Mouse (Mus musculus): ENCODE measurements around the gene Pgm2l1.

Pgm2l1 gene

DNA sequence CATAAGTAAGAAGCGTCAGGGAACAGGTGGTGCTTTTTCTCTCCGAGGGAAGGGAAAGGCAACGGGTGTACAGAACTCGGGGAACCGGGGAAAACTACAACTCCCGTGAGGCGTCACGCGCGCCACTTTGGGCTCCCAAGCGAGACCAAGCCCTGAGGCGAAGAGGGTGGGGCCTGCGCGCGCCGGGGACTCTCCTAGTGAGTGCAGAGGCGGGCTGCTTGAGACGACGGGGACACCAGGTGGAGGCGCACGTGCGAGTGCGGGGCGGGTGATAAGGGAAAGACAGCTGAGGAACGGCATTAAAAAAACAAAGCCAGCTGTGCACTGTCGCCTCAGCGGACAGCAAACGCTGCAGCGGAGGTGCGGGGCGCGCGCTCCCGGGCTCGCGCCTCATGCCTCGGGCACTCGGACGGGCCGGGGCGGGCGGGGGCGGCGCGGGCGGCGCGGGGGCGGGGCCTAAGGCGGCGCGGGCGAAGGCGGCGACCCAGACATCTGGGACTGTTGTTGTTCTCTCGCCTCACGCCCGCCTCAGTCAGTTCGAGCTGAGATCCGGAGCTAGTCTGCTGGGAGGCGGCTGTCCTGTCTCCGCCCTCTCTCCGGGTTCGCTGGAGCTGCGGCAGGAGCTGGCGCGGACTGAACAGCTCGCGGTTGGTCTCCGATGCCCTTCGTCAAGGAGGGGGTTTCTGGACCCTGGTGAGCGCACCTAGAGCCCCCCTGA is at the start of gene Pgm2l1:
TSS of gene Pgm2l1 (plus strand) at position 237 of the 718 bp plus-strand sequence.
- in situ Hi-C loops (cut with MboI; ENCODE audit: low pct_unique_long_range_greater_than_20kb in 1 of 2, low sequenced_read_pairs in 2 of 2, unreplicated experiment in 1 of 2), result no loop called here

DNA sequence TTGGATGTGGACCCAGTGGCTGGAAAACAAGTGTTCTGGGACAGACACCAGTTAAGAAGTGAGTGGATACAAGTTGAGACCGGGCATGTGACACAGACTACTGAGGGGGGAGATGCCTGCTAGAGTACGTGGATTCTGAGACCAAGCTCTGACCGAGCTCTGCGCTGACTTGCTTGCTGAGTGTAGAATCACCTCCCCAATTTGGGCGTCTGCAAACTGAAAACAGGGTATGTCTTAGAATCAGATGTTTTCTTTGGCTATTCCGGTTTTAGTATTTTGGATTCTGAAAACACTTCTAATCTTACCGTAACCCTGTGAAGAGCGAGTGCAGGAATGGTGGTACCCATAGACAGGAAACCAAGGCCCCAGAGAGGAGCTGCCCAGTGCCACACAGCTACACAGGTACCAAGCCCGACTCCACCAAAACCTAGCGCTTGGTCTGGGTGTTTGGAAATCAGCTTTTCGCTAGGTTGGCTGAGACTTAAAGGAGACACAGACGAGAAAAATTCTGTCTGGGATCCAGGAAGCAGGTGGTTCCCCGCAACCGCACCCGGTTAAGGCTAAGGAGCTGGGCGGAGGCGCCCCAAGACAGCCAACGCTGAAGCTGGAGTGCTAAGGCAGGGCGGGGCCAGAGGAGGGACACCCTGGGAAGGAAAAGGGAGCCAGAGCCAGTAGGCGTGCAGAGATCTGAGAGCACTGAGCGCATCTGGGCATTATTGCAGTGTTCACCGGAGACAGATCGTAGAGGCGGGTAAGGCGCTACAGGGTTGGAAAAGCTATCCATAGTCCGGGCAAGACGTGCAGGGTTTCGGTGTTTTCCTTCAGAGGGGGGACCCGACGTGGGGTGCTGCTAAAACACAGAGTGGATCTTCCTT is 48.9 kb upstream of the Pgm2l1 start:
- in situ Hi-C loops (cut with MboI; ENCODE audit: low pct_unique_long_range_greater_than_20kb in 1 of 2, low sequenced_read_pairs in 2 of 2, unreplicated experiment in 1 of 2), result no loop called here

DNA sequence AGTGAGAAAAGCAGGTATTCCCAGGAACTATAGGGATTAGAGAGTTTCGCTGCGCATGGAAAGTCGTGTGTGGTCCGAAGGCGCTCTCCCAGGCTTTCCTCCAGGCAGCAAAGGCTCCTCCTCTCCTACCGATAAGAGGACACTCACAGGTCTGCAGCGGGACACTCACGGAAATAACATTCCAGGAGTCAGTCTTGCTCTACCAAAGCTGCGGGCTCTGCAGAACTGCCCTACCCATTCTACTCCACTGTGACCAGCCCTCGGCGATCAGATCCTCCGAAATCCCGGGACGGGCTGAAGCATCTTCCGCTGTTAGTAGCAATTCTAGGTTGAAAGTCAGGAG is 48.3 kb upstream of the Pgm2l1 start:
- in situ Hi-C loops (cut with MboI; ENCODE audit: low pct_unique_long_range_greater_than_20kb in 1 of 2, low sequenced_read_pairs in 2 of 2, unreplicated experiment in 1 of 2), result no loop called here

DNA sequence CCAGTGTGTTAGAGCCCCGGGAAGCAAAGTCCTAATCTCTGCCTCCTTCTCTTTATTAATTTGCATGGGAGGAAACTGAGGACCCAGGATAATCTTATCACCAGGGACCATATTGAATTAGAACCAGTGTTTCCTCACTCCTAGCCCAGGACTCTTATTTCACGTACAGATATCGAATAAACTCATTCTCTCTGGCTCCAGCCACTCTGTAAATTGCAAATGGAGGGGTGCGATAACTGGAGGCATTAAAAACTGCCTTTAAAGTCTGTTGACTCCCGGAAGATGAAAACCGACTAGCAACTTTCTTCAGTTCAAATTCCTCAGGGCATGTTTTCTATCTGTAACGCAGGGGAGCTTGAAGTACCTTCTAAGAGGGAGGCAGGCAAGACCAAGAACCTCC is 47.8 kb upstream of the Pgm2l1 start:
- in situ Hi-C loops (cut with MboI; ENCODE audit: low pct_unique_long_range_greater_than_20kb in 1 of 2, low sequenced_read_pairs in 2 of 2, unreplicated experiment in 1 of 2), result no loop called here

DNA sequence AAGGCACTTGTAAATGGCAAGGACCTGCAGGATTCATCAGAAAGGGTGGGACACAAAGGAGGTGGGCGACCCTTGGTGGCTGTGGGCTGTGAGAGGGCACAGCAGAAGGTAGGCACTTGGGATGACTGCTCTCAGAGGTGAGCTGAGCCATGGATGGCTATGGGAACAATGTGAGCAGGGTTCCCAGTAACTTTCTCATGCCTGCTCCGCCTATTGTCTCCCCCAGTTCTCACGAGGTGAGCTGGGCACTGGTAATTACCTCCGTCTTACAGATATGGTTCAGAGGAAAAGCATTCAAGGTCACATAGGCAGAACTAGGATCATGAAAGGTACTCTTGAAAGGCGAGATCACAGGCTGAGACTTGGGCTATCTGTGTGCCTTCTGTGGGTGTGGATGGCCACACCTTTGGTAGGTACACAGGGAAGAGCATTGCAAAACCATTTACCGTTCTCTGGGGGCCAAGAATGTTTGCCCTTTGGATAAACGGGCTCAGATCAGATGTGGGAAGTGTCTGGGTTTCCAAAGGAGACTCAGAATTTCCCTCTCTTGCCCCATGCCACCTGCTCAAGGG is 47.3 kb upstream of the Pgm2l1 start:
- in situ Hi-C loops (cut with MboI; ENCODE audit: low pct_unique_long_range_greater_than_20kb in 1 of 2, low sequenced_read_pairs in 2 of 2, unreplicated experiment in 1 of 2), result no loop called here

DNA sequence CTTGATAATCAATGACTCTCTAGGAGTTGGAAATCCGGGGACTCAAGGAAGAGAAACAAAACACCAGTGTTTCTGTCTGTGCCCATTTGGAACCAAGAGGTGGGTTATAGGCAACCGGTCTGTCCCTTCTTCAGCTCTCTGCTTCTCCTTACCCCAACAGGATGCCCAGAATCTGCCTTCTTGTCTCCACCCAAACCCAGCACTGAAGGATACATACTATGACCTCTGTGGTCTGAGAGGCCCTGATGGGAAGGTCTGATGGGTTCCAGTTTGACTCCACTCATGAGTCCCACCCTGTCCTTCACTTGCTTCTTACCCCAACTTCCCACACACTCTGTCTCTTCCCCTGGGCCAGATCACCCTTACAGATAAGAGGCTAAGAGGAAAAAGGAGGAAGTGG is 46.0 kb upstream of the Pgm2l1 start:
- in situ Hi-C loops (cut with MboI; ENCODE audit: low pct_unique_long_range_greater_than_20kb in 1 of 2, low sequenced_read_pairs in 2 of 2, unreplicated experiment in 1 of 2), result no loop called here

DNA sequence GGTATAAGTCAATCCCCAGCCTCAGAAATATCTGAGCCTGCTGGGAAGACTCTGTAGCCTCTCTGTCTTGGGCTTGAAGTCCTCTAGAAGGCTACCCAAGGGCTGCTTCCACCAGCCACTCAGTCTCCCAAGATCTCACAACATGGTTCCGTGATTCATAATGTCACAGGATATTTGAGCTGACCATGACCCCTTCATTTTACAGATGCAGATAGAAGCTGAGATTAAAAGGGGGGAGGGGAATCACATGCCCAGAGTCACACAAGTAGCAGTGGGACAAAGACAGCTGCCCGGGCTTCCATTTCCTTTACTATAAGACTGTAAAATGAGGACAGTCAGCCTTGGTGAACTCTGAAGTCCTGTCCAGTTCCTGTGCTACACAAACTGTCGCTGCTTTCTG is 45.6 kb upstream of the Pgm2l1 start:
- in situ Hi-C loops (cut with MboI; ENCODE audit: low pct_unique_long_range_greater_than_20kb in 1 of 2, low sequenced_read_pairs in 2 of 2, unreplicated experiment in 1 of 2), result no loop called here

DNA sequence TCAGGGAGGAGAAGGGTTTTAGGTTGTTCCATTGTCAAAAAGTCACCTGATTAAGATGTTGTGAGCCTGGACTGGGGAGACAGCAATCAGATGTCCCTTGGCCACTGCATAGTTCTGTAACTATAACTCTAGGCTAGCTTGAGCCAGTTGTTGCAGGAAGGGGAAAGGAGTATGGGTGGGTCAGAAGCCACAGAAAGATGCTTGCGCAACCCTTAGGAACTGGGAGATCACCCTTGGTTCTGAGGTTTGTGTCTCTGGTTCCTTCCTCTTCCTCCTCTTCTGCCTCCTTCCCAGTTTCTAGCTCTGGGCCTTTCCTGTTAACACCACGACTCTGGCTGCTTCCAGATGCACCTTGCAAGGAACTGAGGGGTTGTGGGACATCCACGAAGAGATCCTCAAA is 44.8 kb upstream of the Pgm2l1 start:
- in situ Hi-C loops (cut with MboI; ENCODE audit: low pct_unique_long_range_greater_than_20kb in 1 of 2, low sequenced_read_pairs in 2 of 2, unreplicated experiment in 1 of 2), result no loop called here

DNA sequence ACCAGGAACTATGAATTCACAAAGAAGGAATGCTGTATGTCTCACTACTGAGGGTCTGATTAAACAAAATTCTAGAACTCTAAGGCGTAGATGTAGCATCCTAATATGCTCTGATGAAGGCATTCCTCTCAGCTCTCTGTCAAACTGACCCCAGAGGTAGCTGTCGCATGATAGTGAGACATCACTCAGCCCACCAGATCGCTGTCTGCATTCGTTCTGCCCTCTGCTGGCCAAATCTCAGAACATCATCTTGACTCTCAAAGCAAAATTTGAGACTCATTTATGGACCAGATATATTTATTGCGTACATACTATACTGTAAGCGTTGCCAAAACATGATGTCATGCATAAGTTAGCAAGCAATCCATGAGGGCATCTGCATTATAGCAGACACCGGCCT is 39.6 kb upstream of the Pgm2l1 start:
- in situ Hi-C loops (cut with MboI; ENCODE audit: low pct_unique_long_range_greater_than_20kb in 1 of 2, low sequenced_read_pairs in 2 of 2, unreplicated experiment in 1 of 2), result no loop called here

DNA sequence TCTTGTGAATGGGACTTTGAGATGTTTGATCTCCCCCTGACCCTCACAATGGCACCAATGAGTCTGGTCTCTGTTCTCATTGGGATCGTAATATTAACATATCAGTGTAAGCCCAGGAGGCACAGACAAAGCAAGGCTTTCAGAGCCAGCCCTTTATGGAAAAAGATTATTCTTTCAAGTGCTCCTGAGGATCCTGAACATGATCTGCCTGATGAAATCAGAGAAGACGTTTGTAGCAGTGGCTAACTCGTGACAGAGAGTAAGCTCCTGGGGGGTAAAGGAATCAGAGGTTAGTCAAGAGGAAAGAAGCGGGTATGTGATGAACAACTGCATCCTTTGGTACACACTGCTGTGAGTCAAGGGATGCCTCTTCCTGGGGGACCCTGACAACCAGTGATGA is 37.0 kb upstream of the Pgm2l1 start:
- in situ Hi-C loops (cut with MboI; ENCODE audit: low pct_unique_long_range_greater_than_20kb in 1 of 2, low sequenced_read_pairs in 2 of 2, unreplicated experiment in 1 of 2), result no loop called here

DNA sequence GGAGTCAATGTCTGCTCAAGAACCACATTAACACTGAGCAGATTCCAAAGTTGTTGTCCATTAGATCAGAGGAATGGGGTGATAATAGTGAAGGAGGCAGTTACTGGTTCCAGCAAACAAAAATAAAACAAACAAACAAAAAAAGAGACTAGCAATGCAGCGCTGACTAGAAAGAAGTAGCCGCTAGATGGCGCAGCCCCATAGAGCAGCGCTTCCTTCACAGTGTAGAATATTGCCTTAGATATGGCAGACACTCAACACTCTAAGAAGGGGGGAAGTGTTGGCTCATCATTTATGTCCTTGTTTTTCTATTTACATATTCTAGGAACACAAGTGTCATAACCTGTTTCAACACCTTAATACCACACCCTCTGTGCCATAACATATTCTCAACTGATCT is 36.4 kb upstream of the Pgm2l1 start:
- in situ Hi-C loops (cut with MboI; ENCODE audit: low pct_unique_long_range_greater_than_20kb in 1 of 2, low sequenced_read_pairs in 2 of 2, unreplicated experiment in 1 of 2), result no loop called here

DNA sequence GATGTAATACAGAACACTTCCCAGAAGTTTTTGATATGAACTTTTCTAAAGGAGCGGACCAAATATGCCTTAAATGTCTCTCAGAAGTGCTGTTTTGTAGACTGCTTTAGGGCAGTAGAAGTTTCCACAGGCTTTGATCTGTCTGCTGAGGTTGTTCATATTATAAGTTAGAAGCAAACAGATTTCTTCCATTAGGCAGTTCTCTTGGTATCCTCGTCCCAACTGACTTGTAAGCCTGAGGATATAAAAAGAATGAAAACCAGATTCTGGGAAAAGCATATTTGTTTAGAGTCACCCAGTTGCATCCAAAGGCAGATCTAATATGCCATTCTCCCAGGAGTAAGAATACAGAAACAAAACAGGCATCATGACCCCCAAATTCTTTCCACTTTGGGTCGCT is 26.0 kb upstream of the Pgm2l1 start:
- in situ Hi-C loops (cut with MboI; ENCODE audit: low pct_unique_long_range_greater_than_20kb in 1 of 2, low sequenced_read_pairs in 2 of 2, unreplicated experiment in 1 of 2), result no loop called here

DNA sequence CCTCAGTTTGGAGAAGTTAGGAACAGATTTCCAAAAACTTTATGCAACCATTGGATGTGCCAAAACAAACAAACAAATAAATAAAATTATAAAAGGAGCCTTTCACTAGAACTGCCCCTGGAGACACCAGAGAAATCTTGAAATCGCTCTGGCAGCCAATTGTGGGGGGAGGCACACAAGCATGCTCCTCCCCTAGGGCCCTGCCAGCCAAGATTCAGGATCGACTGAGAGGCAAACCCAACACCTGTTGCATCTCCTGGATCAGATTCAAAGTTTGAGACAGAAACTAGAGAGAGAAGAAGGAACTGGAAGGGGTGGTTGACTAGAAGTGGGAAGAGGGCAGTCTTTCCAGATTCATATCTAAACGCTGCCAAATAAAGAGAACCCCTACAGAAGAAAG is 23.6 kb upstream of the Pgm2l1 start:
- in situ Hi-C loops (cut with MboI; ENCODE audit: low pct_unique_long_range_greater_than_20kb in 1 of 2, low sequenced_read_pairs in 2 of 2, unreplicated experiment in 1 of 2), result no loop called here

DNA sequence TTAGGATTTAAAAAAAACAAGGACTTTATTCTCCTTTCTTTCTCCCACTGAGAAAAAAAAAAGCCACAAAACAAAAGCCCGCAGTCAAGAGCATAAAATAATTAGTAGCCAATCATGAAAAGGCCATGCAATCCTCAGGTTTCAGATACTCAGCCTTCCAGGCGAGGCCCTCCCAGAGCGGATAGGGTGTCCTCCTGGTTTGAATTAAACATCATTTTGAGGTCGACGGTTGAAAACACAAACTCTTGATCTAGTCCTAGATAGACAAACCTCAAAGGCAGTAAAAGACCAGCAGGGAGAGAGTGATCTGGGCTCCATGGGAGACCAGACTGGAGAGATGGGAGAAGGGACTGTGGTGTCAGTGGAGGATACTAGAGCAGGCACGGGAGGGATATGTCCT is 22.3 kb upstream of the Pgm2l1 start:
- in situ Hi-C loops (cut with MboI; ENCODE audit: low pct_unique_long_range_greater_than_20kb in 1 of 2, low sequenced_read_pairs in 2 of 2, unreplicated experiment in 1 of 2), result no loop called here

DNA sequence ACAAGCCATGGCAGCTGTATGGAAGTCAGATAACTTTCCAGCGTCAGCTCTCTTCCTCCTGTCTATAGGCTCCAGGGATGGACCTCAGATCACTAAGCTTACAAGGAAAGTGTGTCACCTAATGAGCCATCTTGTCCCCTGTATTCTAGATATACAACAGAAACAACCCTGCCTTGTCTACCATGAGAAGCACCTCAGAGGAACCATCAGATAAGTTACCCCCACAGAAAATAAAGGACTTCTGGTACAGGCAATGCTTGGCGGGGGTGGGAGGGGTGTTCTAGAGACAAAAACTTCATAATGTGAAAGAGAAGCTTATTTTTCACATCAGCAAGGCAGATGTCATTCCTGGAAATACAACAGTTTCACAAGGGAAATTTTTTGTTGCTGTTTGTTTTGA is 21.1 kb upstream of the Pgm2l1 start:
- in situ Hi-C loops (cut with MboI; ENCODE audit: low pct_unique_long_range_greater_than_20kb in 1 of 2, low sequenced_read_pairs in 2 of 2, unreplicated experiment in 1 of 2), result no loop called here

DNA sequence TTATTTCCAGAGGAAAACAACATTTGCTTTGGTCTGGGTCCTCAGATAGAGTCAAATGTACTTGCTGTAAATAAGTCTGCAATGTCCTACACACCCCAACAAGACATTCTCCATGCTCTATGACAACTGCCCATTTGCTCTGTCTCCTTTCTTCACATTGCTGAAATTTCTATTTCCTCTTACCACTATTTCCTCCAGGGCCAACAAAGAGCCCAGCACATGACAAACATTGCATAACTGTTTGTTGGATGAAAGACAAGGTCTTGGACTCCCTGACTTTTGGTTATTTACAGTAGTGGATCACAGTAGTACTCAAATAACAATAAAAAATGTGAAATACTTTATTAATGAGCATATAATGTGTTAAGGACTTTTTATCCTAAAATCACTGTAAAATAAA is 19.3 kb upstream of the Pgm2l1 start:
- in situ Hi-C loops (cut with MboI; ENCODE audit: low pct_unique_long_range_greater_than_20kb in 1 of 2, low sequenced_read_pairs in 2 of 2, unreplicated experiment in 1 of 2), result no loop called here

DNA sequence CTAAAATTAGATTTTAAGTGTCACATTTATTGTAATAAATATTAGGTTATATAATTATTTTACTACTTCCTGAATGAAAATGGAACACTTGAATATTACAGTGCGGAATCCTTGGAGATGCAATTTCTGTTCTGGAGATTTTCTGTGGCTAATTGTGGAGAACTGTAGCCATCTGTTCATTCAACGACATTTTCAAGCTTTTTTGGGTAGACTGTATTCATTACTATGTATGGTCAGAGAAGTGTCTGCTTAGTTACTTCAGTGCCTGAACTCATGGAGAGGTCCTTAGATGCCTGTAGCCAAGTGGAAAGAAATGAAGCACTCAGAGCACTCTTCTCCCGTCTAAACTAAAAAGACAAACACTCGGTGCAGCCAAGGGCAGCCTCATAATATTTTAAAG is 12.9 kb upstream of the Pgm2l1 start:
- in situ Hi-C loops (cut with MboI; ENCODE audit: low pct_unique_long_range_greater_than_20kb in 1 of 2, low sequenced_read_pairs in 2 of 2, unreplicated experiment in 1 of 2), result no loop called here

DNA sequence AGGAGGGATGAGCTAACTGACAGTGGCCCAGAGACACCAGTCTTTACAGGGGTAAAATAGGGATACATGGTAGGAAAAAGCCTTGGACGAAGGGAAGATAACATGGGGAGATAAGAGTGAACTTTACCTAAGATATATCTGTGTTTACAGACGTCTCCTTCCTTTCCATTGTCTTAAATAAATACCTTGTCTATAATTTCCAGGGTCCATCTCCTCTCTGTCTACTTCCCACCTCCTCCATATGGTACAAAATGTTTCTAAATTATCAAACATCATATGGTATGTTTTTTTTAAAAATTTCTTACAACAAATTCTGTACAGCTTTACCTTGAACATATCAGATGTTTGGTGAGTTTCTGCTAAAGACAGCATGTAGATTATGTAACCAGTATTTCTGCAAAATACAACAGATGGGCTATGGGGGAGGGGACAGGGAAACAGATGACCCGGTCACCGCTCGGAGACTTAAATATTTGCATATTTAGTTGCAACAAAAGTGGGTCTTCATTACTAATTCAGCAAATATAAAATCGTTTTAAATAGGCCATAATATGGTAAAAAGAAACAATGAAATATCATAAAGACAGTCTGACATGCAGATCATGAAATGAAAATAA is 12.0 kb upstream of the Pgm2l1 start:
- in situ Hi-C loops (cut with MboI; ENCODE audit: low pct_unique_long_range_greater_than_20kb in 1 of 2, low sequenced_read_pairs in 2 of 2, unreplicated experiment in 1 of 2), result no loop called here

DNA sequence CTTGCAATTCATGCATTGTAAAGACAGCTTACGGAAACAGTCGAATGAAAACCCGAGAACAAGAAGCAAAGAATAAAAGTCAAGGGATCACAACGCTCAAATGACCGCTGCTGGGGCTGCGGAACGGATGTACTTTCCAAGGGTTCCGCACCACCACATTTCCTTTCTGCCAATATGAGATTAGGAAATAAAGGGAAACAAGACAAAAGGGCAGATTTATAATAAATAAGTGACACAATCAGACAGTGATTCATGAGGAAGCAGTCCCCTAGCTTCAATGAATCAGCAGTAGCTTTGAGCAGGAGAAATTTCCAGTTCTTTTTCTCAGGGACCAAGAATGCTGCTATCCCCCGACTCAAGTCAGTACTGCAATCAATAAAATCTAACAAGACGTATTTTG is 11.2 kb upstream of the Pgm2l1 start:
- in situ Hi-C loops (cut with MboI; ENCODE audit: low pct_unique_long_range_greater_than_20kb in 1 of 2, low sequenced_read_pairs in 2 of 2, unreplicated experiment in 1 of 2), result no loop called here
